Mouse (Mus musculus): Measurements from ENCODE around the gene Ccdc86. TPM values are rescaled to one million over a fixed set of nuclear protein-coding genes. Genes with fewer than 3 reads are reported as not detected.

Gene Ccdc86
- 26.2 and 26.6 TPM in 2 replicates for polyA plus RNA-seq (2015; fragmentation: Nextera tagmentation; extraction: Ambion mirVana)

DNA sequence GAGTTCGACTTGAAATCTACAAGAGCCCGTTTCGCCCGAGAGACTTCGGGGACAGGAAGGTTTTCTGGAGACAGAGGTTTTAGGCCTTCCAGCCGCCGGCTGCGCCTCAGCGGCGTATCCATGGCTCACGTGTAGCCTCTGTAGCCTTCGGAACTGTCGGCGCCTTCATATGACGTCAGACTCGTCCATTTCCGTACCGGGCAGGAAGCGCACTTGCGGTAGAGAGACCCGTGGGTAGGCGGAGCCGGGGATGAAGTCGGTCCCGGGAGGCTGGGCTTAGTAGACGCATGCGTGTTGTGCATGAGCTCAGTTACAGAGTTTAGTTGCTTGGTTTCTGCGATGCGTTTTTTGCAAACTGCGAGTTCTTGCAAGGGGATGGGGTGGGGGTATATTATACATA, at the start of gene Ccdc86:
Gene Ccdc86 (minus strand): TSS at position 155 of the 400 bp plus-strand sequence.
- H3K36me3 ChIP-seq = peaks cover 10% of the 10 kb centered on the region
- H3K9me3 ChIP-seq = no peaks in the 10 kb centered on the region
- peak within 1 kb of the TSS; percentile 77 for H3K4me3 ChIP-seq
- H3K4me2 ChIP-seq = peak within 1 kb of the TSS; percentile 91
- WGBS = under 1% methylated on average over 30 of the region's 30 CpGs
- peaks cover 34% of the 10 kb centered on the region for H3K4me1 ChIP-seq
- H3K27me3 ChIP-seq = 0 out of 2 replicates have a peak, but pooled peaks cover 3% of the 10 kb centered on the region
- peak; percentile 93 for ATAC-seq (ENCODE audit: borderline replicate concordance, extremely low read depth, low FRiP score, low TSS enrichment)
- H3K27ac ChIP-seq = peak within 1 kb of the TSS; percentile 38; the same call in 1 of the 2 replicates
- peak within 1 kb of the TSS; percentile 82 for H3K9ac ChIP-seq

DNA sequence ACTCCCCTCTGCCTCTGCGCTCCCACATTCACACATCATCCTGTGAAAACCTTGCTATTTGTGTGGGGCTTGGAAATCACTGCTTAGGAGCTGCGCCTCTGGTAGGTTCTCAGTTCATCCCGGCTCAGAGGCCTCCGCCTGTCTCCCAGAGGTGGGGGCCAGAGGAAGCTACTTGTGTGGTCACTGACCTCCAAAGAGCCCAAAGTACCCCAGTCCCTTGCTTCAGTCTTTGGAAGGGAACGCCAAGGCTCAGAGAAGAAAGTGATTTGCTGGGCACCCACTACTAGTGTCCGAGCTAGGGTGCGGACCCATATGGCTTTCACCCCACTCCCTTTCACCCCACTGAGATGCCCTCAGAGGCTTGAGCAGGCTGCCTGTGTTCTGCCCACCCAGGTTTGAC, 44.1 kb upstream of the Ccdc86 start, which contains the start of gene Ms4a15:
Gene Ms4a15 (minus strand): TSS at position 101 of the 400 bp plus-strand sequence.
- WGBS = 79% methylated on average over 7 of the region's 7 CpGs
- no peak for ATAC-seq (ENCODE audit: borderline replicate concordance, extremely low read depth, low FRiP score, low TSS enrichment)
- Histone ChIP-seq H3K27ac (no peak within 1 kb of the TSS), H3K4me3 (no peak within 1 kb of the TSS), H3K4me1 (no peaks in the 10 kb centered on the region), H3K9me3 (no peaks in the 10 kb centered on the region), H3K36me3 (no peaks in the 10 kb centered on the region), H3K4me2 (no peak within 1 kb of the TSS), H3K27me3 (no peaks in the 10 kb centered on the region), H3K9ac (no peak within 1 kb of the TSS)

DNA sequence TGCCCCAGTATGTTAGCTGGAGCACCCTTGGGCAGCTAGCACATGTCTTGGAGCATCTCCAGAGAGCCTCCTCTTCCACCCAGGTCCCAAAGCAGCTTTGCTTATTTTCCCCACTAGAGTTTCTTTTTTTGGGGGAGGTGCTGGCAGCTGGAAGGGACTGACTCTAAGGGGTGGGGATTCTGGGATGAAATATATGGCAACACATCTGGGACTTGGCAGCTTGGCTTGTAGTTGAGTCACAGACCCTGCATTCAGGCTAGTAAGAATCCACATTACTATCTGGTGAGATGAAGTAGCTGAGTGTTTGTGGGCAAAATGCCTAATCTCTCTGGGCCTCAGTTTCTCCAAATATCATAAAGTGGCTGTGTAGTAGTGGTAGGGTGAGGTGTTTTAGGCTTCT, 42.8 kb upstream of the Ccdc86 start:
- H3K27ac ChIP-seq = no peak overlapping the region
- no peak overlapping the region for H3K4me2 ChIP-seq
- H3K4me1 ChIP-seq = no peaks in the 10 kb centered on the region
- H3K9me3 ChIP-seq = no peaks in the 10 kb centered on the region
- H3K9ac ChIP-seq = no peak overlapping the region
- H3K4me3 ChIP-seq = no peak overlapping the region
- H3K36me3 ChIP-seq = no peaks in the 10 kb centered on the region
- no peaks in the 10 kb centered on the region for H3K27me3 ChIP-seq
- no peak; the same call in 1 of the 2 replicates for ATAC-seq (ENCODE audit: borderline replicate concordance, extremely low read depth, low FRiP score, low TSS enrichment)

DNA sequence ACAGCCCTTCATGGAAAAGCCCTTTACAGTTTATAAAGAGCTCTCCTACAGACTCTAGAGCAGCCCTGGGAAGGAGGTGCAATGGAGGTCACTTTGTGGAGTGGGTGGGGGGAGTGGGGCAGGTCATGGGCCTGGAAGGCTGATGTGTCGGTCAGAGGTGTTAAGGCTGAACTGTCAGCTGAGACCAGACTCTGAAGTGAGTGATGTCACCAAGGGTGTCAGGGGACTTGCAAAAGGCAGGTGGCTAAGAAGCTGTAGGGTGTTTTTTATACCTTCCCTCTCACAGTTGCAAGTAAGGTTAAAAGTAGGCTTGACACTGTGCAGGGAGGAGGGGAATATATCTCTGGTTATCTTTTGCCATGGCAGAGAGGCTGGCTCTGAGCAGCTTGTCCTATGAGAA, 41.7 kb upstream of the Ccdc86 start:
- H3K27ac ChIP-seq = no peak overlapping the region
- WGBS = 13% methylated on average over 1 of the region's 1 CpGs
- no peaks in the 10 kb centered on the region for H3K9me3 ChIP-seq
- H3K9ac ChIP-seq = no peak overlapping the region
- H3K4me2 ChIP-seq = no peak overlapping the region
- no peak for ATAC-seq (ENCODE audit: borderline replicate concordance, extremely low read depth, low FRiP score, low TSS enrichment)
- no peaks in the 10 kb centered on the region for H3K4me1 ChIP-seq
- H3K27me3 ChIP-seq = no peaks in the 10 kb centered on the region
- H3K4me3 ChIP-seq = no peak overlapping the region
- H3K36me3 ChIP-seq = no peaks in the 10 kb centered on the region

DNA sequence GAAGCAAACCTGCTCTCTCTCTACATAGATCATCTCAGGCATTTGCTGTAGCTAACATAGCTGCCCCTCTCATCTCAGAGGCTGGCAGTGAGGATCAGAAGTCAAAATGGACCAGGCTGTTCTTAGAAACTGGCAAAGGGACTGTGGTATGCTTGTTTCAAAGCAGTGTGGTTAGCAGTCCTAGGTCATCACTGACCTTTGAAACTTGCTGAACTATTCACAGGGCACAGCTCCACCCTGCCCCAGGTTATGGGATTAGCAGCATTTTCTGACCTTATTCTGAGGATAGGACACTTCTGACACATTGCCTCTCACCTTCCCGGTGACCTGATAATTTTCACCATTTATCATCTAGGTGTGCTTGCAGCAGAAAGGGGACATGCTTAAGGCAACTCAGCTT, 39.5 kb upstream of the Ccdc86 start:
- 81% methylated on average over 1 of the region's 1 CpGs for WGBS
- ATAC-seq (ENCODE audit: borderline replicate concordance, extremely low read depth, low FRiP score, low TSS enrichment) = no peak
- Histone ChIP-seq H3K9me3 (no peaks in the 10 kb centered on the region), H3K27me3 (no peaks in the 10 kb centered on the region), H3K4me2 (no peak overlapping the region), H3K36me3 (no peaks in the 10 kb centered on the region), H3K4me1 (no peaks in the 10 kb centered on the region), H3K9ac (no peak overlapping the region), H3K27ac (no peak overlapping the region), H3K4me3 (no peak overlapping the region)

DNA sequence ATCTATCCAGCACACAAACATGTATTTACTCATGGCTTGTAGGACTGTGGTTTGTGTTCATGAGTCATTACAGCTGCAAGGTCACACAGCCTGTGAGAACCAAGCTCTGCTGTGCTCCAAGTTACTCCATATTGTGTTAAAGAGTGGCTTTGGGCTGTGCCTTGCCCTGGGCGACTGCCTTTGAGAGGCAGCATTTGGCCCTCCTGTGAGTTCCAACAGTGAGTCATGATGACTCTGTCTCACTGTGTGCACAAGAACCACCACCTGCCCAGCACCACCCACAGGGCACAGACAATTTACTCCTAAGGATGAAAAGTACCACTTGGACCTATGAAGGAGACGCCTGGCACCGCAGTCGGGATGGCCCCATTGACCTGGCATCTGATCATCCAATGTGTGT, 36.8 kb upstream of the Ccdc86 start:
- no peak overlapping the region for H3K4me2 ChIP-seq
- 82% methylated on average over 4 of the region's 4 CpGs for WGBS
- ATAC-seq (ENCODE audit: borderline replicate concordance, extremely low read depth, low FRiP score, low TSS enrichment) = no peak

DNA sequence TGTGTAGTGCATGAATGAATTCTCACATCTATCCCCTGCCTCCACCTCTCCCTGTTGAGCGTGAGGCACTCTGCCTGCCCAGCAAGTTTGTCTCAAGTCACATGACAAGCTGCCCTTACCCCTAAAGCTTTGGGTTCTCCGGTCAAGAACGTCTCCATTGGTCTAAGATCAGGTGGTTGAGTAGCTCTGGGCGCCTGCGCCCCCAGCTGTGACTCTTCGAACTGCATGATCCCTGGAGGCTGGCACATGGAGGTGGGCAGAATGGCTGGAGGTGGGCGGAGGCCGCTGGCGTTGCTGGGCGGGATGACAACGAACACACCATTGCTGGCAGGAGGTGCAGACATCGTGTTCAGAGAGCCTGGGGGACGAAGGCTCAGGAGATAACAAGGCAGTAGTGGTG, 35.5 kb upstream of the Ccdc86 start:
- ATAC-seq (ENCODE audit: borderline replicate concordance, extremely low read depth, low FRiP score, low TSS enrichment) = no peak
- Histone ChIP-seq H3K27me3 (no peaks in the 10 kb centered on the region), H3K9ac (no peak overlapping the region; the same call in 1 of the 2 replicates), H3K9me3 (no peaks in the 10 kb centered on the region), H3K4me2 (no peak overlapping the region), H3K4me3 (no peak overlapping the region), H3K36me3 (no peaks in the 10 kb centered on the region), H3K27ac (no peak overlapping the region), H3K4me1 (0 out of 2 replicates have a peak, but pooled peaks cover 2% of the 10 kb centered on the region)
- 67% methylated on average over 13 of the region's 13 CpGs for WGBS

More for the DNA sequence above, 36.8 kb upstream of the Ccdc86 start:
- Histone ChIP-seq H3K4me1 (no peaks in the 10 kb centered on the region), H3K9me3 (no peaks in the 10 kb centered on the region), H3K27me3 (no peaks in the 10 kb centered on the region), H3K9ac (no peak overlapping the region), H3K36me3 (no peaks in the 10 kb centered on the region), H3K27ac (no peak overlapping the region), H3K4me3 (no peak overlapping the region)

DNA sequence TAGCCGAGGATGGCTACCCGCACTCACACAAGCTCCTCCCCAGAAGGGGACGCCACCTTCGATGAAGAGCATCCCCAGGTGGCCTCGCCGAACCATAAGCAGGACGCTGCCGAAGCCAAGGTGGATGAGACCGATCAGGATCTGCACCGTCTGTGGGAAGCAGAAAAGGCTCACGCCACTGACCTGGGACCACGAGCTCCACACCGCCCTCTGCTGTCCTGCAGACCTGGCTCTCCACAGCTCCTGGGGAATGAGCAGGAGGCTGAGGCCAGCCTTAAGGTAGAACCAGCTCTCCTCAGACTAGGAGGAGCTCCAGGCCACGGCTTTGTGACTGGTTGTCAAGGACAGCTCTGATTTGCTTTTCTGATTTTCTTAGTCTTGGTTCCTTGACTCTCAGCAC, 34.1 kb upstream of the Ccdc86 start:
- 0 out of 2 replicates have a peak, but pooled peaks cover 5% of the 10 kb centered on the region for H3K4me1 ChIP-seq
- no peak overlapping the region for H3K9ac ChIP-seq
- WGBS = 22% methylated on average over 14 of the region's 14 CpGs
- no peak overlapping the region for H3K4me3 ChIP-seq
- H3K9me3 ChIP-seq = no peaks in the 10 kb centered on the region
- ATAC-seq (ENCODE audit: borderline replicate concordance, extremely low read depth, low FRiP score, low TSS enrichment) = no peak
- H3K27ac ChIP-seq = no peak overlapping the region
- H3K36me3 ChIP-seq = no peaks in the 10 kb centered on the region
- H3K27me3 ChIP-seq = no peaks in the 10 kb centered on the region
- H3K4me2 ChIP-seq = no peak overlapping the region

DNA sequence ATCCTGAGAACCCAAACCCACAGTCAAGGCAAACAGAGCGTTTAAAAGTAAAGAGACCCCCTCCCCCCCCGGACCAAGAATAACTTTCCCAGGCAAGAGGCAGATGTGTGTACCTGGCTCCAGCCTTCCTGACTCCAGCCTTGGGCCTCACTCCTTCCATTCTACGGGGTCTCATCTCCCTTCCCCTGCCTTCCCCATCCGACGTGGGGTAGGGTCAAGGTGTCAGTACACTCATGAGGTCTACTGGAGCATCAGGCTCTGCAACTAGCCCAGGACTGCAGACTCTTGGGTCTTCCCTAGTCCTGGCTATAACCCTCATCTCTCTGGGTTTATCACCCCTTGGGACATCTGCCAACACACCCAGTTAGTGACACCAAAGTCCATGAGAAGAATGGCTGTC, 31.1 kb upstream of the Ccdc86 start:
- no peaks in the 10 kb centered on the region for H3K36me3 ChIP-seq
- no peak overlapping the region for H3K27ac ChIP-seq
- no peak overlapping the region for H3K4me2 ChIP-seq
- 0 out of 2 replicates have a peak, but pooled peaks cover 5% of the 10 kb centered on the region for H3K4me1 ChIP-seq
- no peaks in the 10 kb centered on the region for H3K9me3 ChIP-seq
- H3K4me3 ChIP-seq = no peak overlapping the region
- H3K27me3 ChIP-seq = no peaks in the 10 kb centered on the region
- 83% methylated on average over 5 of the region's 5 CpGs for WGBS
- no peak overlapping the region for H3K9ac ChIP-seq
- ATAC-seq (ENCODE audit: borderline replicate concordance, extremely low read depth, low FRiP score, low TSS enrichment) = no peak

DNA sequence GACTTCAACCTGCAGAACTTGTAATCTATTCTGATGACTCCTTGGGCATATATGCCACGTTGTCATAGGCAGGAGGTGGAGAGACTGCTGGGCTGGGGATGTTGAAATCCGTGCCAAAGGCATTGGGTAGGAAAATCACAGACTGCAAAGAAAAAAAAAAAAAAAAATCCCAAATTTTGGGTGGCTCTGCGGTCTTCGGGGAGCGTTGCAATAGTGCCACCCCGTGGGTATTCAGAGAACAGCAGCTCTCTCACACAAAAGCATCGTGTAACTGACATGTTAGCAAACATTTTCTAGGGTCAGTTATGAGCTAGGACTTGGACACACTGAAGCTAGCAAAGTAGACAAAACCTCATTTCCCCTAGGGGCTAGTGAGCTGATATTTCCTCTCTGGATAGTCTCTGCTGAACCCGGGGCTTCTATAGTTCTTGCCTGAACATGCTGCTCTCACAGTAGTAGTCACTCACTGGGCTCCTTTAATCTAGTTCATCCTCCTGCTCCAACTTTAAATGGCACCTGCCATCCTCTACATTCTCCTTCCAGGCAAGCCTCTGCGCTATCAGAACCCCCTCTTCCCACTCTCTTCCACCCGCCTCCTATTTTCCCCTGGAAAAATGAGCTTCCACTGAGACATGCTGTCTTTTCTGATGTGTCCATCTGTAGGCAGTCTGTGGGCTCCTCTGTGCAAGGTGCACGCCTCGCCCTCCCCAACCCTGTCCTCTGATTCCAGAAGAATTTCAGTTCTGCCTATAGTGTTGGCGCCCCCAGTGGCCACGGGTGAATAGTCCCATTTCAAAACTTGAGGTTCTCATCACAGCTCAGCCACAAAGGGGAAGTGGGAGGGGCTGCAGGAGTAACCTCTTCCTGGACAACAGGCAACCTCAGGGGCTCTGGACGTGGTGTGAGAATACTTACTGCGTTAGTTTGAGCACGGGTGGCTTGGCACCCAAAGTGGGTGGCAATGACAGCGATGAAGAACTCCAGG, 30.4 kb upstream of the Ccdc86 start:
- Histone ChIP-seq H3K4me3 (no peak overlapping the region), H3K36me3 (no peaks in the 10 kb centered on the region), H3K27ac (no peak overlapping the region), H3K27me3 (no peaks in the 10 kb centered on the region), H3K9me3 (no peaks in the 10 kb centered on the region), H3K4me1 (peaks cover 7% of the 10 kb centered on the region), H3K4me2 (peak overlapping the region; percentile 31; the same call in 1 of the 2 replicates), H3K9ac (no peak overlapping the region)
- ATAC-seq (ENCODE audit: borderline replicate concordance, extremely low read depth, low FRiP score, low TSS enrichment) = peak; percentile 47; the same call in 1 of the 2 replicates
- WGBS = 11% methylated on average over 18 of the region's 18 CpGs

DNA sequence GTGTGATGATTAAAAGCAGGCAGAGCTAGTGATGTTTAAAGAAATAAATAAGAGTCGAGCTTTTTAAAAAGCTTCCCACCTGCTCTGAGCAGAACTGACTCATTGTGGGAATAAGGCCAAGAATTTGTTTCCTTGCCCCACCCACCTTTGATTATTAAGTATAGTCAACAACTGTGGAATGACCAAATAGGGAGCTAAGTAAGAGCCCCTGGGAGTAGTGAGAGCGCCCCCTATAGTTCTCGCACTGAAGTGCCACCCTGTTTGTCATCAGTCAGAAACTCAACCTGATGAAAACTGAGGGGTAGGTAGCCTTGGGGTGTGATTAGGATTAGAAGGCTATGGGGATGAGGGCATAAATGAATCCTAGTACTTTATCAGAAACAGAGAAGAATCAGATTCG, 27.3 kb upstream of the Ccdc86 start:
- Histone ChIP-seq H3K4me3 (no peak overlapping the region), H3K9ac (no peak overlapping the region), H3K27ac (no peak overlapping the region), H3K27me3 (no peaks in the 10 kb centered on the region), H3K4me1 (peaks cover 15% of the 10 kb centered on the region), H3K36me3 (no peaks in the 10 kb centered on the region), H3K4me2 (no peak overlapping the region), H3K9me3 (no peaks in the 10 kb centered on the region)
- WGBS = 34% methylated on average over 4 of the region's 4 CpGs
- ATAC-seq (ENCODE audit: borderline replicate concordance, extremely low read depth, low FRiP score, low TSS enrichment) = no peak

DNA sequence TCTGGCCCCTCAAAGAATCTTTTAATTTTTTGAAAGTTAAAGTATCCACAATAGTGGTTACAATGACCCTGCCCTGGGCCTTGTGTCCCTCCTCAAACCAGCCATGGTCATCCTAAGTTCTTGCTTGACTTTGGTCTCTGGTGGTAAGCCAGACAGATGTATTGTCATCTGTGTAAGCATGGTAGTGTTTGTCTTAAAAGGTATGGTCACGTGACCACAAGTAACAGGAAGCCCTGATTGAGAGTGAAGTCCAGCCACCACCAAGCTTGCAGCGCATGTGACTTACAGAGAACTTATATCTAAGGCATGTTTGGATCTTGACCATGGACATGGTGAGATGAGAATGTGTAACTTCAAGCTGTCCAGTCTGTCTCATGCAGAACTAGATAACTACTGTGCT, 26.1 kb upstream of the Ccdc86 start:
- ATAC-seq (ENCODE audit: borderline replicate concordance, extremely low read depth, low FRiP score, low TSS enrichment) = no peak
- Histone ChIP-seq H3K27me3 (no peaks in the 10 kb centered on the region), H3K9ac (no peak overlapping the region), H3K4me2 (no peak overlapping the region), H3K4me1 (peaks cover 15% of the 10 kb centered on the region), H3K4me3 (no peak overlapping the region), H3K27ac (no peak overlapping the region), H3K36me3 (no peaks in the 10 kb centered on the region), H3K9me3 (no peaks in the 10 kb centered on the region)
- WGBS = 77% methylated on average over 2 of the region's 2 CpGs

Measured in lung, embryonic 15.5 days (tissue).